Comparison of ENCODE assay signal across 8 mouse cellular contexts in the genomic region with DNA sequence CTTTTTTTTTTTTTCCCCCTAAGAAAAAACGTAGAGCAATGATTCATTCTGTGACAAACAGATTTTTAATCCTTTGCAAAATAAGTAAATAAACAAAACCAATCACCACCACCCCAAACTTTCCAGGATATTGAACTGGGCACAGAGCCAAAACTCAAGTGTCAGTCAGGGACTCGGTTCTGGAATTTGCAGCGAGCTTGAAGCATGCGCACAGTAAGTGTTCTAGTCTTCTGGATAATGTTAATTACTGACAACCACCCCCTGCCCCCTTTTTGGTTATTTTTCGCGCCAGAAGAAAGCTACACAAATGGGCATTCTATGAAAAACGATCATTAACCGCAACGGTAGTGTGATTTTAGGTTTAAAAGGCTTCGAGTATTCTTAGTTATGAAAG. TPM values are rescaled to one million over a fixed set of nuclear protein-coding genes. Genes with fewer than 3 reads are reported as not detected.
A peak's percentile ranks its signal among the peaks of the same experiment; 100 is the strongest.
DNase-seq lines count a peak whose midpoint lies in the region; ATAC-seq and TF ChIP-seq lines count a peak whose summit lies in the region.

No protein-coding gene starts in this region.

- peak overlapping the region; percentile 79 for H3K9ac ChIP-seq in forebrain, postnatal 0 days
- peak overlapping the region; percentile 82 for H3K9ac ChIP-seq in limb, embryonic 12.5 days (replicated peaks)
- peak overlapping the region; percentile 79 for H3K9ac ChIP-seq in midbrain, embryonic 15.5 days

- no peaks in the 10 kb centered on the region for H3K27me3 ChIP-seq in forebrain, postnatal 0 days (ENCODE audit: insufficient read depth, low read length)
- H3K27me3 ChIP-seq in limb, embryonic 12.5 days = no peaks in the 10 kb centered on the region
- no peaks in the 10 kb centered on the region for H3K27me3 ChIP-seq in midbrain, embryonic 15.5 days (replicated peaks)

- peak overlapping the region; percentile 89 for H3K4me3 ChIP-seq in forebrain, postnatal 0 days (ENCODE audit: low read depth, low read length)
- peak overlapping the region; percentile 77 for H3K4me3 ChIP-seq in limb, embryonic 12.5 days (replicated peaks)
- H3K4me3 ChIP-seq in midbrain, embryonic 15.5 days = peak overlapping the region; percentile 69

- peak; percentile 64 to 72 for DNase-seq in cerebellum, postnatal 10 days
- peak; percentile 31 for DNase-seq in ovary, postnatal 14 days (ENCODE audit: low spot score)
- no peak for DNase-seq in ovary, postnatal 10 days (ENCODE audit: low spot score)
- DNase-seq in forebrain, postnatal 0 days = peak; percentile 17
- no peak for DNase-seq in cerebellum, adult 8-10 months

- peak overlapping the region; percentile 98 for H3K27ac ChIP-seq in forebrain, postnatal 0 days (ENCODE audit: low read depth, low read length)
- peak overlapping the region; percentile 96 for H3K27ac ChIP-seq in limb, embryonic 12.5 days
- H3K27ac ChIP-seq in midbrain, embryonic 15.5 days = peak overlapping the region; percentile 97

- TF ChIP-seq CTCF in forebrain, postnatal 0 days (IDR thresholded peaks at IDR 0.05; ENCODE audit: low read depth) = no peak

- H3K36me3 ChIP-seq in forebrain, postnatal 0 days (ENCODE audit: insufficient read depth) = no peaks in the 10 kb centered on the region
- 0 out of 2 replicates have a peak, but pooled peaks cover under 1% of the 10 kb centered on the region for H3K36me3 ChIP-seq in limb, embryonic 12.5 days
- H3K36me3 ChIP-seq in midbrain, embryonic 15.5 days (replicated peaks) = no peaks in the 10 kb centered on the region

- H3K9me3 ChIP-seq in forebrain, postnatal 0 days (ENCODE audit: low read length) = no peaks in the 10 kb centered on the region
- no peaks in the 10 kb centered on the region for H3K9me3 ChIP-seq in limb, embryonic 12.5 days
- H3K9me3 ChIP-seq in midbrain, embryonic 15.5 days = no peaks in the 10 kb centered on the region

- H3K4me2 ChIP-seq in forebrain, postnatal 0 days (ENCODE audit: low read depth) = peak overlapping the region; percentile 89
- peak overlapping the region; percentile 97 for H3K4me2 ChIP-seq in limb, embryonic 12.5 days
- H3K4me2 ChIP-seq in midbrain, embryonic 15.5 days = peak overlapping the region; percentile 79

- 0% methylated on average over 10 of the region's 10 CpGs for WGBS in forebrain, postnatal 0 days
- WGBS in limb, embryonic 12.5 days = 2% methylated on average over 10 of the region's 10 CpGs
- under 1% methylated on average over 10 of the region's 10 CpGs for WGBS in midbrain, embryonic 15.5 days

- ATAC-seq in cerebellum, adult (ENCODE audit: insufficient number of reproducible peaks, low FRiP score, low TSS enrichment) = no peak
- ATAC-seq in forebrain, postnatal 0 days = no peak
- no peak for ATAC-seq in limb, embryonic 12.5 days (ENCODE audit: insufficient number of reproducible peaks, insufficient read depth, low FRiP score, low TSS enrichment, low read depth)
- no peak for ATAC-seq in midbrain, embryonic 15.5 days (replicated peaks)

- H3K4me1 ChIP-seq in forebrain, postnatal 0 days (ENCODE audit: insufficient read depth) = peaks cover 10% of the 10 kb centered on the region
- H3K4me1 ChIP-seq in limb, embryonic 12.5 days (replicated peaks) = peaks cover 27% of the 10 kb centered on the region
- peaks cover 37% of the 10 kb centered on the region for H3K4me1 ChIP-seq in midbrain, embryonic 15.5 days

RNA-seq across cellular contexts. Expression of gene Tent4b, which starts 0.5 kb away (rescaled TPM):
- total RNA-seq in forebrain, postnatal 0 days (2014; rRNA removed) = 29.6 and 36.7 TPM in 2 replicates
- polyA plus RNA-seq in forebrain, postnatal 0 days (2015; fragmentation: Nextera tagmentation; extraction: Ambion mirVana) = 4.8 and 6.8 TPM in 2 replicates
- polyA plus RNA-seq in limb, embryonic 12.5 days (2016; fragmentation: Nextera tagmentation; extraction: Ambion mirVana) = 10.4 and 11.9 TPM in 2 replicates
- 10.4 and 11.2 TPM in 2 replicates for polyA plus RNA-seq in midbrain, embryonic 15.5 days (2015; fragmentation: Nextera tagmentation; extraction: Ambion mirVana)

Comparison
In these comparisons a context has a peak if more than half of its experiments do, and no peak if none do; other contexts are left out.
1. DNase-seq: peak in cerebellum, postnatal 10 days (2 of 2), ovary, postnatal 14 days (single experiment) and forebrain, postnatal 0 days (single experiment); none in ovary, postnatal 10 days (single experiment) and cerebellum, adult 8-10 months (single experiment).
2. Peak in every context shown above with its lines, with median percentiles within 50 percentile points of each other: H3K27ac ChIP-seq, H3K4me2 ChIP-seq, H3K4me3 ChIP-seq and H3K9ac ChIP-seq.